Mouse (Mus musculus): ENCODE data around the gene Elp5. TPM values are rescaled to one million over a fixed set of nuclear protein-coding genes. Genes with fewer than 3 reads are reported as not detected.

Gene Elp5
- total RNA-seq, 2 experiments from 2014 or later, result 48.3 to 51.5 TPM

GRCm38 (mm10) chr11:69995391-69995960 lies 13.2 kb upstream of the Elp5 start, which contains the start of gene Phf23:
TSS of gene Phf23 (plus strand) at chr11:69995777.
- intact Hi-C loops (cut with DNase I), result loop anchor here (10.0 kb wide), 1 partner anchor 591 kb away; no protein-coding TSS in a partner anchor
- peak; percentile 99 for DNase-seq (ENCODE audit: low spot score)

GRCm38 (mm10) chr11:69994401-69995090 lies 12.2 kb upstream of the Elp5 start:
- no peak for DNase-seq (ENCODE audit: low spot score)
- intact Hi-C loops (cut with DNase I), result loop anchor here (10.0 kb wide), 1 partner anchor 590 kb away; no protein-coding TSS in a partner anchor

DNA sequence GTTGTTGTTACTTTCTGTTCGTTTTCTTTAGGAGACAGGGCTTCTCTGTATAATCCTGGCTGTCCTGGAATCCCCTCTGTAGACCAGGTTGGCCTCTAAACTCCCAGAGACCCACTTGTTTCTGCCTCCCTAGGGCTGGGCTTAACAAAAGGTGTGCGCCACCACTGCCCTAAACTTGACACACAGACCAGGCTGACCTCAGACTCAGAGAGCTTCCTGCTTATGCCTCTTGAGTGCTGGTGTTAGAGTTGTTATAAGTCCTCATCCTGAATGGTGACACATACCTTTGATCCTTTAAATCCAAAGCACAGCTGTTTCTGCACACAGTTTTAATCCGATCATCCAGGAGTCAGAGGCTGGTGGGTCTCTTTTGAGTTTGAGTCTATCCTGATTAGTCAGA lies 10.6 kb upstream of the Elp5 start:
- intact Hi-C loops (cut with DNase I), result loop anchor here (10.0 kb wide), 1 partner anchor 588 kb away; no protein-coding TSS in a partner anchor
- no peak for DNase-seq (ENCODE audit: low spot score)

DNA sequence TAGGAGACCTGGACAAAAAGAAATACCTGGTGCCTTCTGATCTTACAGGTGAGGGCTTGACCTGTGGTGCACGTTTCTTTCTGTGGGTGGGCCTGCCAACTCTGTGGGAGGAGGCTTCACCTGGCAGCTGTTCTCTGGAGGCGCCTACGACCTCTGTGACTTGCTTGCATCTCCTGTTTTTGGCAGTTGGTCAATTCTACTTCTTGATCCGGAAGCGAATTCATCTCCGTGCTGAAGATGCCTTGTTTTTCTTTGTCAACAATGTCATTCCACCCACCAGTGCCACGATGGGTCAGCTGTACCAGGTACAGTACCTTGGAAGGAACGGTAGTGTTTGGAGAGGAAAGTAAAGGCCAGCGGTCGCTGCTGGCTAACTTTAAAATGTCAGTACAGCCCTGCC lies 10.1 kb upstream of the Elp5 start:
- DNase-seq (ENCODE audit: low spot score), result no peak
- intact Hi-C loops (cut with DNase I), result loop anchor here (10.0 kb wide), 1 partner anchor 588 kb away; no protein-coding TSS in a partner anchor

GRCm38 (mm10) chr11:69991711-69992110 lies 9.4 kb upstream of the Elp5 start:
- DNase-seq (ENCODE audit: low spot score), result no peak
- intact Hi-C loops (cut with DNase I), result loop anchor here (10.0 kb wide), 1 partner anchor 587 kb away; no protein-coding TSS in a partner anchor

DNA sequence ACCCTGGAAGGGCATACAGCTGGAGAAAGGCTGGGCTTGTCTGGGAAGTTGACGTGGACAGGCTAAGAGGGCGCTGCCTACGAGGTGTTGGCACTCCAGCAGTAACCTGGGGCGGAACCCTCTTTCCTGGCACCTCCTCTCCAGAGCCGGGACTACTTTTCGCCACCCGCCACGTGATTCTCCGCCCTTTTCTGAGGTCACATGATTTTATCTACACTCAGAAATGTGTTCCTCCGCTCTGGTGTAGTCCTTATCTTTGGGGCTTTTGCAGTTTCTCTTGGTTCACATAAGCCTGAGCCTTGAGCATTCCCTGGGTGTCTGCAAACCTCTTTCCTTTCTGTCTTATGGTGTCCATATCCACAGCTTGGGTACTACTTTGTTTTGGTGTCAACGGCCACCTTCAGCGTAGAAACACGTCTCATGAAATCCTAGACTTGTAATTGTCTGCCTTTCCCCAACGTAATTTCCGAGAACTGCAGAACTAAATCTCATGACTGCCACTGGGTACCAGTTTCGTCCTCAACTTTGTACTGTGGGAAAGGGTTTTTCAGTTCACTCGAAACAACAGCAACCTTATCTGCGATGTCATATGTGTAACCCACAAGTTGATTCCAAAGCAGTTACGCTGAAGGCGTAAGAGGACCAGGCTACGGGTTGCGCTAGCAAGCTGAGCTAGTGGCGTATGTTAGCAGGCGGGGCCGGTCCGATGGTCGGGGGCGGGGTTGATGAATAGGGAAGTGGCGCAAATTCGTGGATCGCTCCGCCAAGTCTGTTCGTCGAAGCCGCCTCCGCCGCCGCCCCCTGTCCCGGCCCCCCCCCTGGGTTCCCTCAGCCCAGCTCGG lies 8.8 kb upstream of the Elp5 start, which contains the start of gene Gabarap:
Gene Gabarap, plus strand, starts transcription at position 294 of the 842 bp plus-strand sequence.
- DNase-seq (ENCODE audit: low spot score), result peak; percentile 93
- intact Hi-C loops (cut with DNase I), result loop anchor here (10.0 kb wide), 1 partner anchor 586 kb away; no protein-coding TSS in a partner anchor

- intact Hi-C loops (cut with DNase I), result loop anchor here (10.0 kb wide), 1 partner anchor 585 kb away; no protein-coding TSS in a partner anchor
- no peak for DNase-seq (ENCODE audit: low spot score)
These were observed 7.6 kb upstream of the Elp5 start for GRCm38 (mm10) chr11:69989949-69990348.

- intact Hi-C loops (cut with DNase I), result no loop called here
These were observed 2.1 kb upstream of the Elp5 start for GRCm38 (mm10) chr11:69984431-69984830.

GRCm38 (mm10) chr11:69983377-69983776 lies 1.1 kb upstream of the Elp5 start:
- intact Hi-C loops (cut with DNase I), result no loop called here
- no peak for DNase-seq (ENCODE audit: low spot score)

More at GRCm38 (mm10) chr11:69984431-69984830, 2.1 kb upstream of the Elp5 start:
- DNase-seq (ENCODE audit: low spot score), result no peak

DNA sequence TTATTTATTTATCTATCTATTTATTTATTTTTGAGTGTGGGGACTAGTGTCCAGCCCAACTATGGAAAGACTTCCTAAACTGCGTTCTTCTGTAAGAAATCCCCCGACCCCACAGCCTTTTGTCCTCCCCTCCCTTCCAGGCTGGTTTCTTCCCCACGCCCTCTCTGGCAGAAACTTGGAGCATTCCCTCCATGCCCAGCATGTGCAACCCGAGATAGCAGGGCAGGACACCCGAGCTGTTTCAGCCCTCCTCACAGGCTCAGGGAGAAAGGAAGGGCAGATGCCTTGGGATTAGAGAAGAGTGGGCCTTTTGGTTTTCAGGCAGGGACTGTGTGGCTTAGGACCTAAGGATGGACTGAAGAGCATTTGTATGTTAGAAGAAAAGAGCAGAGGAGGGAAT lies 560 bp upstream of the Elp5 start:
- DNase-seq (ENCODE audit: low spot score), result no peak

GRCm38 (mm10) chr11:69981141-69981762 lies 1.1 kb downstream of the Elp5 start, which contains the start of gene Ctdnep1:
TSS of gene Ctdnep1 (plus strand) at chr11:69981156.
- DNase-seq (ENCODE audit: low spot score), result no peak
- intact Hi-C loops (cut with DNase I), result loop anchor here (2.0 kb wide), 1 partner anchor 16 kb away; no protein-coding TSS in a partner anchor

More for the DNA sequence above, 560 bp upstream of the Elp5 start:
- intact Hi-C loops (cut with DNase I), result no loop called here

GRCm38 (mm10) chr11:69980196-69981140 lies 1.8 kb downstream of the Elp5 start:
- DNase-seq (ENCODE audit: low spot score), result peak; percentile 97
- intact Hi-C loops (cut with DNase I), result loop anchor here (2.0 kb wide), 1 partner anchor 16 kb away; no protein-coding TSS in a partner anchor

DNA sequence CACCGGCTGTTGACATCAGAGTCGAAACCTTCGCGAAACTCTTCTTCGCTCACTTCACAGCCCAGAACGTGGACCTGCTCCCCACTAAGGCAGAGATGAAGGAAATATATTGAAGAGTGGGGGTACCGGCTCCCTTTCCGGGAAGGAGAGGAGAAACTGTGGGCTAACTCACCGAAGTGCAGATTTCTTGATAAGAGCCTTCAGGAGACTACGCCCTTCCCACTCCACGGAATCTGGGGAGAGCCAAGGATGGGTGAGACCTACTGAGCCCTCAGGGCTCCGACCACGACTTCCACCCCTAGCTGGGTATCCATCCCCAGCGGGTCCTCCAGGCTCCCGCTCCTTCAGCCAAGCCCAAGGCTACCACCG lies 2.5 kb downstream of the Elp5 start:
- intact Hi-C loops (cut with DNase I), result loop anchor here (2.0 kb wide), 2 partner anchors 17 to 57 kb away; no protein-coding TSS in a partner anchor

DNA sequence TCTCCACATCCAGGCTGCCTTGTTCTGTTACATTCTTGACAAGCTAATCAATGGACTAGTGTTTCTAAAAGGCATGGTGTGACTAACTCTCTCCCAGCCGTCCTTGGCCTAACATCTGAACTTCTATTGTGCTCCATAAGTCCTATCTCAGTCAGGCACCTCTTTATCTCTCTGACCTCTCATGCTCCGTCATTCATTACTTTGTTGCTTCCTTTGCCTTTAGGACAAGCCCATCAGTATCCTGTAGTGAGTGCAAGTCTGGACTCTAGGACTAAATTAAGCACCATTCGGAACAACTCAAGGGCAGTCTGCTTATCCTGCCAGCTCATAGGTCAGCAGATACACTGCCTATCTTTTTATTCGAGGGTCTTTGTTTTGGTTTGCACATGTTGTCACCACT lies 6.0 kb downstream of the Elp5 start:
- DNase-seq (ENCODE audit: low spot score), result no peak
- intact Hi-C loops (cut with DNase I), result no loop called here

More for the DNA sequence above, 2.5 kb downstream of the Elp5 start:
- DNase-seq (ENCODE audit: low spot score), result no peak

GRCm38 (mm10) chr11:69974907-69975306 lies 7.4 kb downstream of the Elp5 start:
- DNase-seq (ENCODE audit: low spot score), result no peak
- intact Hi-C loops (cut with DNase I), result no loop called here

- DNase-seq (ENCODE audit: low spot score), result no peak
- intact Hi-C loops (cut with DNase I), result no loop called here
These were observed 11.5 kb downstream of the Elp5 start for GRCm38 (mm10) chr11:69970775-69971174.

DNA sequence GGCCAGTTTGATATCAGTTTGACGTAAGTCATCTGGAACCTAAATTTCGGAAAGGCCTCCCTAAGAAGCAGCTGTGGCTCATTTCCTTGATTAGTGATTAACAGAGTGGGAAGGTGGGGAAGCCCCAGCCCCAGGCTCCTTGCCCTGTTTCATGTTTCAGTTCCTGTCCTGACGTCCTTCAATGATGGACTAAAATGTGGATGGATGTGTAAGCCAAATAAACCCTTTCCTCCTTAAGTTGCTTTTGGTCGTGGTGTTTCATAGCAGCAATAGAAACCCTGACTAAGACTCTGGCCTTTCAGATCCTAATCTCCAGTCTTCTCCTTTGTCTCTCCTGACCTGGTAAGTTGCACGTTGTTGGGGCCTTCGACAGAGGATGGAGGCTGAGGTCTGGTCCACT lies 12.1 kb downstream of the Elp5 start:
- DNase-seq (ENCODE audit: low spot score), result no peak
- intact Hi-C loops (cut with DNase I), result no loop called here

DNA sequence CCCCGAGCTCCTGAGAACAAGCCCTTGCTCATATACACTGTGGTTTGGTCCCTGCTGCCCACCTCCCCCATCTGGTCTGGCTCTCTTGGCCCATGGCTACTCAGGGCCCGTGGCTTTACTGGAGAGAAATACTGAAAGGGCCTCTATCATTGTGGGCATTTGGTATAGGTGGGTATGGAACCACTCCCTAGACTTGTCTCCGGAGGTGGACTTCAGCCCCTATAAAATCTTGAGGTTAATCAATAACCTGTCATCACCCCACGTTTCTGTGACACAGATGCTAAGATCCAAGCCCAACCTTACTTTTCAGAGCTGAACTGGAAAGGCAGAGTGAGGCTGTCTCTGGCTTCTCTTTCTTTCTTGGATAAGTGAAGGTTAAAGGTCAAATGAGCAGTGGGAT lies 13.5 kb downstream of the Elp5 start:
- intact Hi-C loops (cut with DNase I), result loop anchor here (5.0 kb wide), 1 partner anchor 41 kb away; no protein-coding TSS in a partner anchor
- DNase-seq (ENCODE audit: low spot score), result no peak
